Mouse (Mus musculus): ENCODE data around the gene Hmox2. TPM values are rescaled to one million over a fixed set of nuclear protein-coding genes. Genes with fewer than 3 reads are reported as not detected.

Hmox2 gene
- polyA plus RNA-seq, 1 experiment from 2014 or later: 112 TPM

DNA sequence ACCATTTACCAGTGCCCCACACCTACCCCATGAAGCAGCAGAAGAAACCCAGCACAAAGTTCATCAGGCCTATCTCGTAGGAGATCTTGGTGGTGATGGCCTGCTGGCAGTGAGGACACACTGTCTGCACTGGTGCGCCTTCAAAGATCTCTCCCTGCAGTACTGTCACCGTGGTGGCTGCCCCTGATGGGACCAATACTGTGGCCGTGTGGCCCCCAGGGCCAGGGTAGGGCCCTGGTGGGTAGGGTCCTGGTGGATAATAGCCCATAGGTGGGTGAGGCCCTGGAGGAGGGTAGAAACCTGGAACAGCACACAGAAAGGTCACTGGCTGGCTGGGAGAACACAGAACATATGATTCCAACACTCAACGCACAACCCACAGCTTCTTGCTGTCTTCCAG, 42.6 kb downstream of the Hmox2 start:
- H3K4me2 ChIP-seq (replicated peaks): no peak overlapping the region
- H3K36me3 ChIP-seq: peaks cover 69% of the 10 kb centered on the region
- no peak overlapping the region for H3K27ac ChIP-seq
- 93% methylated on average over 5 of the region's 5 CpGs for WGBS
- H3K4me1 ChIP-seq: peaks cover 8% of the 10 kb centered on the region
- H3K9ac ChIP-seq: no peak overlapping the region
- ATAC-seq (ENCODE audit: low FRiP score, low read depth): no peak
- H3K4me3 ChIP-seq: no peak overlapping the region
- no peaks in the 10 kb centered on the region for H3K27me3 ChIP-seq
- H3K9me3 ChIP-seq: no peaks in the 10 kb centered on the region

DNA sequence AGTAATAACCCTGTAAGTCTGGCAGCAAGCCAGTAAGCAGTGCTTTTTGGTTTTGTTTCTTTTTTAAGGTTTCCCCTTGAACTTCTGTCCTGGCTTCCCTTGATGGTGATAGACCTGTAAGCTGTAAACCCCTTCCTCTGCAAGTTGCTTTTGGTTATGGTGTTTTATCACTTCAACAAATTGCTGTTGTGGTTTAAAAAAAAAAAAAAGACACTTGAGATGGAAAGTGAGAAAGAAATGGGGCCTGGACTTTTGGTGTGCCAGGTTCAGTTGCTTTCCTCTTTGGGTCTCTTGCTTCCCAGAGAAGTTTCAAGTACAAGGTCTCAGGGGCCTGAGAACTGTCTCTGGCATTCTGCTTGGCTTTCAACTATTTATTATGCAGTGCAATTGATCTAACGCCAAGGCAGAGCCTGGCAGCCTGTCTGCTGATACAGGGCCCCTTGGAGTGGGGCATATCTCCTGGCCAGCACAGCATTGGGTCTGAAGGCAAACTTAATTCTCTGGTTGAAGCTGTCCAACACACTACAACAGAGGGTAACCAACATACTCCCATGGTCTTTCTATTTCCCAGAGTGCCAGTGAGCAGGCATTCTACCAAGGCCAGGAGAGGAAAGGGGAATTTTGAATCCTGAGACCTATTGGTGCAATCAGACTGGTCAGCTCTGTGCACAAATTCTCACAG, 47.3 kb downstream of the Hmox2 start:
- 59% methylated on average over 1 of the region's 1 CpGs for WGBS
- peaks cover 44% of the 10 kb centered on the region for H3K36me3 ChIP-seq
- H3K27me3 ChIP-seq: no peaks in the 10 kb centered on the region
- H3K27ac ChIP-seq: no peak overlapping the region
- no peak overlapping the region for H3K4me3 ChIP-seq
- no peak for ATAC-seq (ENCODE audit: low FRiP score, low read depth)
- H3K4me1 ChIP-seq: peaks cover 9% of the 10 kb centered on the region
- no peaks in the 10 kb centered on the region for H3K9me3 ChIP-seq
- no peak overlapping the region for H3K9ac ChIP-seq
- H3K4me2 ChIP-seq (replicated peaks): no peak overlapping the region

DNA sequence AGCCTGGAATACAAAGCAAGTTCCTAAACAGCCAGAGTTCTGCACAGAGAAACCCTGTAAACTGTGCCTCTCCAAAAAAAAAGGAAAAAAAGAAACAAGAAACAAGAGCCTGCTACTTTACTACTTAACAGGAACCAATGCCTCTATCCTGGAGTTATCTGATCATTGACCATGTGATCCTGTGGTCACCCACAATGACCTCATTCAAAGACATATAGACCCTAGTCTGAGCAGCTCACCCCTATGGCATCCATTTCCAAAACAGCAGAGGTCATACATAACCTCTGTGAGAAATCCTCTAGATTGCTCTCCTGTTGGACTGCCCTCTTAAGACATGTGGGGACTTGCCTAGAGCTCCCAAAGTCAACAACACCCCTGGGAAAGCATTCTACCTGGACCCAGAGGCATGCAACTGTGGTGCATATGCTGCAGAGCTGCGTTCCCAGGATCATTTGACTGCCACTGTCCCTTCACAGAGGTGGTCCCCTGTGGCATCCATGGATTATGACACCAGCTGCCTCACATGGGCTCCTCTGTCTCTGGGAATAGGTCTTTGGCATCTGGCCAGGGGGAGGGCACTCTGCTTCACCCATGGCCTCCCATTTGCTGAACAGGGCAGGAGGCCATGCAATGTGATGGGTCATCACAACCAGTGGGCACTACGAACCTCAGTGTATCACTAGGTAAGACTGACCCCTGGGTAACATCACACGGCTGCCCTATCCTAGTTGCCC, 51.2 kb downstream of the Hmox2 start:
- peaks cover 12% of the 10 kb centered on the region for H3K4me1 ChIP-seq
- 88% methylated on average over 3 of the region's 3 CpGs for WGBS
- no peak overlapping the region for H3K4me2 ChIP-seq (replicated peaks)
- no peak overlapping the region for H3K4me3 ChIP-seq
- H3K36me3 ChIP-seq: peaks cover 34% of the 10 kb centered on the region
- H3K27ac ChIP-seq: no peak overlapping the region
- H3K9ac ChIP-seq: no peak overlapping the region
- ATAC-seq (ENCODE audit: low FRiP score, low read depth): no peak
- no peaks in the 10 kb centered on the region for H3K27me3 ChIP-seq
- H3K9me3 ChIP-seq: no peaks in the 10 kb centered on the region

DNA sequence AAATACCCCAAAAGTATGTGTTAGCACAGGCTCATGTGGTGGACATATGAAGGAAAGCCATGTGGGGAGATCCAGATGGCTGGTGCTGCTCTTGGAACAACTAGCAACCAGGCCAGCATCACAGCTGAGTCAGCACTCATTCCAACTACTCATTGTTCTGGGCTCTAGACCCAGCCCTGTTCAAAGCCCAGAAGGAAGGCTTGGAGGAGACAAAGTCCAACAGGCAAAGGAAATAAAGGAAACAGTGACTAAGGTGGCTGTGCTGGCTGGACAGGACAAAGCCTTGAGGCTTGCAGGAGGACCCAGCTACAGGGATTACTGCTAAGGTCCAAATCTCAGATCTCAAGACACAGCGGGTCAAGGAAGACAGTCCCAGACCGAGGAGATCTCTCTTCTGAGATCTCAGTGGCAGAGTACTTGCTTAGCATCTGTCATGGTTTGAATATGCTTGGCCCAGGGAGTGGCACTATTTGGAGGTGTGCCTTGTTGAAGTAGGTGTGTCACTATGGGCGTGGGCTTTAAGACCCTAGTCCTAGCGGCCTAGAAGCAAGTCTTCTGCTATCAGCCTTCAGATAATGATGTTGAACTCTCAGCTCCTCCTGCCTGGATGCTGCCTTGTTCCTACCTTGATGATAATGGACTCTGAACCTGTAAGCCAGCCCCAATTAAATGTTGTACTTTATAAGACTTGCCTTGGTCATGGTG, 51.9 kb downstream of the Hmox2 start:
- ATAC-seq (ENCODE audit: low FRiP score, low read depth): no peak
- 92% methylated on average over 4 of the region's 4 CpGs for WGBS
- no peaks in the 10 kb centered on the region for H3K27me3 ChIP-seq
- H3K27ac ChIP-seq: no peak overlapping the region
- peaks cover 35% of the 10 kb centered on the region for H3K36me3 ChIP-seq
- H3K9me3 ChIP-seq: no peaks in the 10 kb centered on the region
- no peak overlapping the region for H3K4me2 ChIP-seq (replicated peaks)
- H3K4me1 ChIP-seq: peaks cover 10% of the 10 kb centered on the region
- H3K9ac ChIP-seq: no peak overlapping the region
- no peak overlapping the region for H3K4me3 ChIP-seq

DNA sequence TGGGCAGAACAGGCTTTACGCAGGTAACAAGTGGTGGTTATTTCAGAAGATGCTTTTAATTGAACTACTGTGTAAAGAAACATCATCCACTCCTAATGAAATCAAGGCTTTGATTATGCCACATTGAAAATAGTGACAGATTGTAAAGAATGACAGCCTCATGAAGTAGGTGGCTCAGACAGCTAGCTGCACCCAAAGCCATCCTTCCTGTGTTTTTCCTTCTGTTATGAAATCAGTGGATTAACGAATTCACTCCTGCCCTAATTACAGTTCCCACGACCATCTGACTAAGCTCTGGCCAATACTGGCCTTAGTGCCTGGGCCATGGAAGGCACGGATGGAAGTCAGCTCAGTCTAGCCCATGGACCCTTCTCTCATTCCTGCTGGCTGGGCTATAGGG, 52.8 kb downstream of the Hmox2 start:
- no peak for ATAC-seq (ENCODE audit: low FRiP score, low read depth)
- Histone ChIP-seq H3K36me3 (peaks cover 44% of the 10 kb centered on the region), H3K4me3 (no peak overlapping the region), H3K4me2 (replicated peaks) (no peak overlapping the region), H3K9ac (no peak overlapping the region), H3K9me3 (no peaks in the 10 kb centered on the region), H3K27ac (no peak overlapping the region), H3K4me1 (peaks cover 3% of the 10 kb centered on the region), H3K27me3 (no peaks in the 10 kb centered on the region)
- WGBS: 91% methylated on average over 4 of the region's 4 CpGs

DNA sequence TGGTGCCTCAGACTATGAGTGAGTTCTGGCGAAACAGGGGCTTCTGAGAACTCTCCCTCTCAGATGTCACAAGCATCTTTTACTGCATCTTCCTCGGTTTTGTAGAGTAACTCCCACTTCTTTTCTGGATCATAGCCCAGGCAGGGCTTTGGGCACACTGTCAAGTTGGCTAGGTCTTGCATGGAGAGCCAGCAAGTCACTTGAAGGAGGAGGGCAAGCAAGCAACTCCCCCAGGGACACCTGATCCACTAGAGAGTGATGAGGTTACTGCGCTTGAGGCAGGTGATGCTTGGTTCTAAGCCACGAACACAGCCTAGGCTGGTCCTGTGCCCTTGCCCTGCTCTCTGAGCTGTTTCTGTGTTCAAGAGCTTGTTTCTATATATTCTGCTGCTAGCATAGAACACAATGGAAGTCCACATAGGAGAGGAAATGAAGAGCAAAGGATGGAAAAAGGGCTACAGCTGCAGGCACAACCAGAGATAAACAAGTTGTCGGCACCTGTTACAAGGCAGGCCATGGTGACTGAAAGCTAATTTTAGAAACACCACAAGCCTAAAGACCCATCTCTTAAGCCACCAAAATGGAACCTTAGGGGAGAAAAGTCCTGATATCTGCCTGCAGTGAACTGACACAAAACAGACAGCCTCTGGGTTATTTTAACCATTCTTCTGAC, 55.5 kb downstream of the Hmox2 start:
- Histone ChIP-seq H3K4me3 (no peak overlapping the region), H3K36me3 (peaks cover 43% of the 10 kb centered on the region), H3K27me3 (no peaks in the 10 kb centered on the region), H3K9ac (no peak overlapping the region), H3K4me1 (peaks cover 29% of the 10 kb centered on the region), H3K27ac (no peak overlapping the region; the same call in 1 of the 2 replicates), H3K4me2 (replicated peaks) (no peak overlapping the region), H3K9me3 (no peaks in the 10 kb centered on the region)
- 81% methylated on average over 5 of the region's 5 CpGs for WGBS
- ATAC-seq (ENCODE audit: low FRiP score, low read depth): no peak

DNA sequence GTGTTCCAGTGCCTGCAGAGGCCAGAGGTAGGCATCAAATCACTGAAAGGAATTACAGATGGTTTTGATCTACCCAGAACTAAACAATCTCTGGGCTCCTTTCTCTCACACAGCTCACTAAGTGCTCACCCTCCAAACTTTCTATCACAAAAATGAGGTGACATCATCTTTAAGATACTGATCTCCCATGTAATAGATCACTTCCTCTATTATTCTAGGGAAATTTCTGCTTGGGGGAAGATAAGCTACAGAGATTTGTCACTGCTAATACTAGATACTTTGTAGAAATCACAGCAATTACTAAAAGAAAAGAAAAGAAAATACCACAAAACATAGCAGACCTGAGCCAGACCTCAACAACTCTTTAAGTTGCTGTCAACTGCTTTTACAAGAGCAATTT, 56.4 kb downstream of the Hmox2 start:
- no peak overlapping the region for H3K27ac ChIP-seq
- H3K9ac ChIP-seq: no peak overlapping the region
- H3K27me3 ChIP-seq: no peaks in the 10 kb centered on the region
- no peaks in the 10 kb centered on the region for H3K9me3 ChIP-seq
- no peak for ATAC-seq (ENCODE audit: low FRiP score, low read depth)
- H3K4me1 ChIP-seq: peaks cover 35% of the 10 kb centered on the region
- no peak overlapping the region for H3K4me2 ChIP-seq (replicated peaks)
- H3K4me3 ChIP-seq: no peak overlapping the region
- H3K36me3 ChIP-seq: peaks cover 36% of the 10 kb centered on the region

DNA sequence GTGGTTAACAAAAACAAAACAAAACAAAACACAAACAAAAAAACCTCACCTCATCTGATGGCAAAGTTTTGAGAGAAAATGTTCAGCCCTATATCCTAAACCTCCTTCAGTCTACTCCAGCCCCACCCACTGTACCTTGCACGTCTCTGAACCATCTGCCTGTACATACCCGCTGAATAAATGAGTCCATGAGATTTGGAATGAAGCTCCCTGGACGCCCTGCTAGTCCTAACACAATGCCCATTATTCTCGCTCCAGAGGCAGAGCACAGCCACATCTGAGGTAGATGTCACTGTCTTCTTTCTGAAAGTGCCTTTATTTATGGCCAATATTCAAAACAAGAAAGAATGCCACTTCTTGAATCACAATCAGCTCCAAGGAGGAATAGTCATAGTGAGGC, 59.5 kb downstream of the Hmox2 start:
- Histone ChIP-seq H3K4me1 (peaks cover 51% of the 10 kb centered on the region), H3K9ac (no peak overlapping the region), H3K4me3 (no peak overlapping the region), H3K4me2 (replicated peaks) (no peak overlapping the region), H3K36me3 (peaks cover 17% of the 10 kb centered on the region), H3K27me3 (no peaks in the 10 kb centered on the region), H3K9me3 (no peaks in the 10 kb centered on the region), H3K27ac (no peak overlapping the region)
- no peak for ATAC-seq (ENCODE audit: low FRiP score, low read depth)
- 84% methylated on average over 4 of the region's 4 CpGs for WGBS

DNA sequence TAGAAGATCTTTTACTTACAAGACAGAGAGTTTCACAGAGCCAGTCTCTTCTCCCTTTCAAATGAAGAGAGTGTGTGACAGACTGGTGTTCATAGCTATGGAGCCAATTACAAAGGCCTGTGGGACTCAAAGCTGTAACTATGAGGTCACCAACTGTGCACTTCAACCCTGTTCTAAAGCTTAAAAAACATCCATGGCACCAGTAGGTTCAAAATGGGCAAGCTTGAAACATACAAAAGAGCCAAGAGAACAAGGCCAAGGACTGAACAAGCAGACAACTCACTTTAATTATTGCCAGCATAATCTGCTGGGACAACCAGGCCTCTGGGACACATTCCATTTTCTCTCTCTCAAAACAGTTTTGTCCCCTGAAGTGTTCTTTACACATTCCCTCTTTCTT, 62.0 kb downstream of the Hmox2 start:
- Histone ChIP-seq H3K9me3 (no peaks in the 10 kb centered on the region), H3K4me2 (replicated peaks) (peak overlapping the region; percentile 91), H3K36me3 (peaks cover 14% of the 10 kb centered on the region), H3K27ac (no peak overlapping the region), H3K27me3 (no peaks in the 10 kb centered on the region), H3K9ac (peak overlapping the region; percentile 25), H3K4me3 (peak overlapping the region; percentile 70), H3K4me1 (peaks cover 48% of the 10 kb centered on the region)
- no peak for ATAC-seq (ENCODE audit: low FRiP score, low read depth)

DNA sequence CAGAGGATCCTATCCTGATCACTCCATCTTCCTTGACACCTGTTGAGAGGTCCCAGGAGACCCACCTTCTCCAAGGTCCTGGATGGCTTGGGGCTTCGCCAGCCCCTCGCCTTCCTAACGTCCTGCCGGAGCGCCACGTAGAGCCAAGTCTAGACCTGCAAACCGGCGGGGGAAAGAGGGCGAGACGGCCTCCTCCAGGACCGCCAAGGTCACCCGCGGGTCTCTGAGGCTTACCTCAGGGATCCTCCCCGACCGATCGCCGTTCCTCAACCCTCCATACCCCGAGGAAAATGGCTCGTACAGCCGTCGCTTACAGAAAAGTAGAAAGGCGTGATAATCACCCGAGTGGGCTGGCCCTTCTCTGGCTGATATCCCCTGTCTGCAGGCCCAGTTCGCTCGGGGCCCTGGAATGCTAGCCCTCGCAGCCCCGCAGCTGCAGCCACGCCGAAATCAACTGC, 63.2 kb downstream of the Hmox2 start:
- Histone ChIP-seq H3K4me3 (peak overlapping the region; percentile 70), H3K9ac (peak overlapping the region; percentile 92), H3K4me2 (replicated peaks) (peak overlapping the region; percentile 91), H3K27ac (peak overlapping the region; percentile 98), H3K9me3 (no peaks in the 10 kb centered on the region), H3K27me3 (no peaks in the 10 kb centered on the region), H3K36me3 (peaks cover 7% of the 10 kb centered on the region; the same call in 1 of the 2 replicates), H3K4me1 (peaks cover 43% of the 10 kb centered on the region)
- ATAC-seq (ENCODE audit: low FRiP score, low read depth): peak; percentile 66
- 0% methylated on average over 29 of the region's 29 CpGs for WGBS

DNA sequence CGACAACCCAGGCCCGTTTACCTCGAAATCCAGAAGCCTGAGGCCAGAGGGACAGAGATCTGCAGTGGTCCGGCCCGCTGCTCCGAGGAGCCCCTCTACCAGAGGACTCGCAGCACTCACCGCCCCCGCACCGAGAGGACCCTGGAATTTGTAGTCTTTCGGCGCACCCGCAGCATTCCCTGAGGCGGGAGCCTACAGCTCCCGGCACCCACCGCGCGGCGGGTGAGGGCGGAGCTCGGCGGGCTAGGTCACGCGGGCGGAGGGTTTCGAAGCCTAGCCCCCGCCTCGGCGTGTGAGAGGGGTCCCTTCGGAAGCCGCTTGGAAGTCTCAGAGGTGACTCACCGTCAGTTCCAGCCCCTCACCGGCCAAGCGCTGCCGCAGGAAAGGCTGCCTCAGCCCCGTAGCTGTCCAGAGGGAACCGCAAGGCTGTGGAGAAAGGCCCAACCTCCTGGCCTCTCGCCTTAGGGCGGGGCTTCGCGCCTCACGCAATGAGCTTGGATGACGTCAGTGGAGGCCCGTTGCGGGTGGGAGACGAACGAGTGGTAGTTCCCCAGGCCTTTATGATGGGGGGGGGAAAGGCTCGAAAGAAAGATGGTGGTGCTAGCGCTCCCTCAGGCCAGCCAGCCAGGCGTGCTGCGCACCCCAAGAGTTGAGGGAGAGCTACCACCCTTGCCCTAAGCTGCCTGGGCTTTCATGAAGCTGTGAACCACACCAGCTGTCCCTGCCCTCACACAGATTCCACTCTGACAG, 63.8 kb downstream of the Hmox2 start, which contains the start of gene Cdip1:
Gene Cdip1, minus strand, starts transcription at position 483 of the 750 bp plus-strand sequence.
- H3K4me3 ChIP-seq: peak within 1 kb of the TSS; percentile 70
- H3K4me2 ChIP-seq (replicated peaks): peak within 1 kb of the TSS; percentile 91
- WGBS: under 1% methylated on average over 51 of the region's 51 CpGs
- ATAC-seq (ENCODE audit: low FRiP score, low read depth): peak; percentile 99
- no peaks in the 10 kb centered on the region for H3K9me3 ChIP-seq
- H3K27ac ChIP-seq: peak within 1 kb of the TSS; percentile 98
- H3K36me3 ChIP-seq: peaks cover 7% of the 10 kb centered on the region; the same call in 1 of the 2 replicates
- no peaks in the 10 kb centered on the region for H3K27me3 ChIP-seq
- peak within 1 kb of the TSS; percentile 92 for H3K9ac ChIP-seq
- peaks cover 37% of the 10 kb centered on the region for H3K4me1 ChIP-seq
